Mouse (Mus musculus): ENCODE data around the gene Ankrd12. TPM values are rescaled to one million over a fixed set of nuclear protein-coding genes. Genes with fewer than 3 reads are reported as not detected.
A peak's percentile ranks its signal among the peaks of the same experiment; 100 is the strongest.

The Ankrd12 gene
- total and polyA plus RNA-seq, 2 experiments from 2014 or later: 37.2 to 171 TPM

GRCm38 (mm10) chr17:66112166-66112565 lies 35.3 kb upstream of the Ankrd12 start:
- no peak for TF ChIP-seq CTCF (IDR thresholded peaks at IDR 0.05; ENCODE audit: low read depth)
- H3K9ac ChIP-seq (replicated peaks; ENCODE audit: low read length): peak overlapping the region; percentile 77
- peak overlapping the region; percentile 88 for H3K4me3 ChIP-seq (ENCODE audit: low read length)
- peak overlapping the region; percentile 62 for H3K4me2 ChIP-seq (ENCODE audit: low read depth, low read length)
- peaks cover 34% of the 10 kb centered on the region for H3K36me3 ChIP-seq (ENCODE audit: insufficient read depth, low read length)
- whole genome bisulfite sequencing: 39% methylated on average over 4 of the region's 4 CpGs
- ATAC-seq (no peak), DNase-seq (ENCODE audit: low spot score) (no peak)
- H3K9me3 ChIP-seq (ENCODE audit: low read length): no peaks in the 10 kb centered on the region
- peaks cover 6% of the 10 kb centered on the region for H3K4me1 ChIP-seq (ENCODE audit: insufficient read depth, low read length)
- H3K27ac ChIP-seq: peak overlapping the region; percentile 69; the same call in 1 of the 2 replicates
- no peaks in the 10 kb centered on the region for H3K27me3 ChIP-seq (ENCODE audit: insufficient read depth, low read length)

GRCm38 (mm10) chr17:66111402-66111959 lies 34.6 kb upstream of the Ankrd12 start, which contains the start of gene Washc1:
Gene Washc1 (plus strand): TSS chr17:66111545.
- H3K9ac ChIP-seq (replicated peaks; ENCODE audit: low read length): peak within 1 kb of the TSS; percentile 77
- ATAC-seq: peak; percentile 97

GRCm38 (mm10) chr17:66110746-66111145 lies 33.9 kb upstream of the Ankrd12 start:
- Histone ChIP-seq H3K27ac (no peak overlapping the region), H3K9ac (replicated peaks; ENCODE audit: low read length) (peak overlapping the region; percentile 77; the same call in 1 of the 2 replicates), H3K4me3 (ENCODE audit: low read length) (peak overlapping the region; percentile 88), H3K36me3 (ENCODE audit: insufficient read depth, low read length) (peaks cover 20% of the 10 kb centered on the region), H3K9me3 (ENCODE audit: low read length) (no peaks in the 10 kb centered on the region), H3K27me3 (ENCODE audit: insufficient read depth, low read length) (no peaks in the 10 kb centered on the region), H3K4me2 (ENCODE audit: low read depth, low read length) (peak overlapping the region; percentile 62), H3K4me1 (ENCODE audit: insufficient read depth, low read length) (peaks cover 6% of the 10 kb centered on the region)
- DNase-seq (ENCODE audit: low spot score): no peak
- 43% methylated on average over 6 of the region's 6 CpGs for WGBS
- no peak for TF ChIP-seq CTCF (IDR thresholded peaks at IDR 0.05; ENCODE audit: low read depth)
- peak; percentile 10 for ATAC-seq

More at GRCm38 (mm10) chr17:66111402-66111959, 34.6 kb upstream of the Ankrd12 start, which contains the start of gene Washc1:
- TF ChIP-seq CTCF (IDR thresholded peaks at IDR 0.05; ENCODE audit: low read depth): 0 out of 2 replicates have a peak, but pooled peaks have one; percentile 27
- DNase-seq (ENCODE audit: low spot score): peak; percentile 96
- Histone ChIP-seq H3K4me2 (ENCODE audit: low read depth, low read length) (peak within 1 kb of the TSS; percentile 62), H3K9me3 (ENCODE audit: low read length) (no peaks in the 10 kb centered on the region), H3K27me3 (ENCODE audit: insufficient read depth, low read length) (no peaks in the 10 kb centered on the region), H3K36me3 (ENCODE audit: insufficient read depth, low read length) (peaks cover 27% of the 10 kb centered on the region), H3K4me3 (ENCODE audit: low read length) (peak within 1 kb of the TSS; percentile 88), H3K27ac (peak within 1 kb of the TSS; percentile 69), H3K4me1 (ENCODE audit: insufficient read depth, low read length) (peaks cover 6% of the 10 kb centered on the region)
- WGBS: under 1% methylated on average over 41 of the region's 41 CpGs

DNA sequence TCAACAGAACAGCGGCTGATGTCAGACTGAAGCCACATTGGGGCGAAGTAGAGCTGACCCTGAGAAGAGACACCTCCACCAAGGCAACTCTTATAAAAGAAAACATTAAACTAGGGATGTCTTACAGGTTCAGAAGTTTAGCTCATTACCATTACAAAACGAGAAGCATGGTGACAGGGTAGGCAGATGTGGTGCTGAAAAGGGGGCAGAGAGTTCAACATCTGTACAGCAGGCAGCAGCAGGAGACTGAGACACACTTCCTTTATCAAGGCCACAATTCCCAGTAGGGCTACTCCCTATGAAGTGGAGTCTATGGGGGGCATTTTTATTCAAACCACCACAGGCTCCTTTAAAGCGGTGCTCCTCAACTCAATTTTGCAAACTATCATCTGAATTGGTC lies 31.3 kb upstream of the Ankrd12 start:
- Histone ChIP-seq H3K4me2 (ENCODE audit: low read depth, low read length) (no peak overlapping the region), H3K27me3 (ENCODE audit: insufficient read depth, low read length) (no peaks in the 10 kb centered on the region), H3K27ac (no peak overlapping the region), H3K9ac (replicated peaks; ENCODE audit: low read length) (no peak overlapping the region), H3K4me1 (ENCODE audit: insufficient read depth, low read length) (peaks cover 6% of the 10 kb centered on the region), H3K36me3 (ENCODE audit: insufficient read depth, low read length) (no peaks in the 10 kb centered on the region), H3K9me3 (ENCODE audit: low read length) (no peaks in the 10 kb centered on the region), H3K4me3 (ENCODE audit: low read length) (no peak overlapping the region)
- 80% methylated on average over 4 of the region's 4 CpGs for WGBS
- no peak for TF ChIP-seq CTCF (IDR thresholded peaks at IDR 0.05; ENCODE audit: low read depth)
- ATAC-seq (no peak), DNase-seq (ENCODE audit: low spot score) (no peak)

- Histone ChIP-seq H3K4me2 (ENCODE audit: low read depth, low read length) (no peak overlapping the region), H3K4me1 (ENCODE audit: insufficient read depth, low read length) (peaks cover 5% of the 10 kb centered on the region), H3K4me3 (ENCODE audit: low read length) (no peak overlapping the region), H3K27me3 (ENCODE audit: insufficient read depth, low read length) (no peaks in the 10 kb centered on the region), H3K9me3 (ENCODE audit: low read length) (no peaks in the 10 kb centered on the region), H3K9ac (replicated peaks; ENCODE audit: low read length) (no peak overlapping the region), H3K36me3 (ENCODE audit: insufficient read depth, low read length) (no peaks in the 10 kb centered on the region), H3K27ac (no peak overlapping the region)
- DNase-seq (ENCODE audit: low spot score): no peak
- TF ChIP-seq CTCF (IDR thresholded peaks at IDR 0.05; ENCODE audit: low read depth): no peak
- no peak for ATAC-seq
- 71% methylated on average over 8 of the region's 8 CpGs for WGBS
Observed at GRCm38 (mm10) chr17:66107466-66107865, 30.6 kb upstream of the Ankrd12 start.

DNA sequence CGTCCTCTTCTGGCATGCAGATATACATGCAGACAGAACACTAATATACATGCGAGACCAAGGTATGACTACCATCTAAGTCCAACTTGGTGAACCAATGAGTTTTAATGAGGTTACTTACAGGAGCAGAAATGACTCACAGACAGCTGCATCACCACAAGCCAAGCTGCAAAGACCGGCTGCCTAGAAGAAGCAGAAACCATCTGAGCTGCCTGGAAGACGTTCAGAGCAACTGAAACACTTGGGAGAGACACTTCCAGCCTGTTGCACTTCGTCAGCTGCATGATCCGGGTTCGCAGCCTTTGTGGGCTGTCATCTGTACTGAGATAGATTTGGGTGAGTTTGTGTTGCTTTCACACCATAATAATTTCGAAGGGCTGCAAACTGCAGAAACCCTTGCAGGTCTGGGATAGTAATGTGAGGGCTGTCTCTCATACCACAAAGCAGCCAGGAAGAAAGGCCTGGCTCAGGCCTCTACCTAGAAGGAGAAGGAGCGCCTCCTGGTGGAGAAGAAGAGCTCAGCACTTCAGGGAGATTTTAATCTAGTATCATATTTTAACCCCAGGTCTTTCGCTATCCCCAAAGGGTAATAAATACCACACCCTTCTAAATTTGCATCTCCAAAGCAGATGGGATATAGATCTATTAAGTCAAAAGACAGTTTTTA lies 29.8 kb upstream of the Ankrd12 start:
- Histone ChIP-seq H3K4me1 (ENCODE audit: insufficient read depth, low read length) (no peaks in the 10 kb centered on the region), H3K9me3 (ENCODE audit: low read length) (no peaks in the 10 kb centered on the region), H3K4me3 (ENCODE audit: low read length) (no peak overlapping the region), H3K36me3 (ENCODE audit: insufficient read depth, low read length) (no peaks in the 10 kb centered on the region), H3K27ac (no peak overlapping the region), H3K9ac (replicated peaks; ENCODE audit: low read length) (no peak overlapping the region), H3K27me3 (ENCODE audit: insufficient read depth, low read length) (no peaks in the 10 kb centered on the region), H3K4me2 (ENCODE audit: low read depth, low read length) (no peak overlapping the region)
- TF ChIP-seq CTCF (IDR thresholded peaks at IDR 0.05; ENCODE audit: low read depth): peak; percentile 85
- DNase-seq (ENCODE audit: low spot score) (peak; percentile 85), ATAC-seq (no peak; the same call in 1 of the 2 replicates)
- WGBS: 60% methylated on average over 10 of the region's 10 CpGs

GRCm38 (mm10) chr17:66104076-66104475 lies 27.2 kb upstream of the Ankrd12 start:
- DNase-seq (ENCODE audit: low spot score) (no peak), ATAC-seq (no peak)
- Histone ChIP-seq H3K27ac (no peak overlapping the region), H3K4me2 (ENCODE audit: low read depth, low read length) (no peak overlapping the region), H3K36me3 (ENCODE audit: insufficient read depth, low read length) (no peaks in the 10 kb centered on the region), H3K27me3 (ENCODE audit: insufficient read depth, low read length) (no peaks in the 10 kb centered on the region), H3K9ac (replicated peaks; ENCODE audit: low read length) (no peak overlapping the region), H3K4me3 (ENCODE audit: low read length) (no peak overlapping the region), H3K9me3 (ENCODE audit: low read length) (no peaks in the 10 kb centered on the region), H3K4me1 (ENCODE audit: insufficient read depth, low read length) (peaks cover 10% of the 10 kb centered on the region)
- WGBS: 86% methylated on average over 7 of the region's 7 CpGs
- TF ChIP-seq CTCF (IDR thresholded peaks at IDR 0.05; ENCODE audit: low read depth): no peak
